8 mouse cellular contexts compared by ENCODE assay signal in the genomic region with DNA sequence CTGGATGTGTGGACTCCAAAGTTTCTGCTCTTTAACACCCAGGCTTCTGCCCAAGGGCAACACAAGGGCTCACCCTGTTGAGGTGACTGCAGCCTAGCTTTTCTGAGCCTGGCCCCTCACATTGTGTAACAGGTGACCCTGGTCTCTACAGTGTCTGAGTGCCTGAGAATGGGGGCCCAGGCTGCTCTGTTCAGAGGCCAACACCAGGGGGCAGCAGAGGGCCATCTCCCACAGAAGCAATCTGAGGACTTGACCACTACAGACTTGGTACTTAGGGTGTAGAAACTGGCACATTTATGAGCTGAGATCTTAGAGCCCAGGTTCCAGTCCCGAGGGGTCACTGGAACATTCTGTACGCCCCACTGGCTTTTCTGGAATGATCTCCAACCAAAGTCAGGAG. TPM values are rescaled to one million over a fixed set of nuclear protein-coding genes. Genes with fewer than 3 reads are reported as not detected.
DNase-seq lines count a peak whose midpoint lies in the region; ATAC-seq and TF ChIP-seq lines count a peak whose summit lies in the region.

No protein-coding gene starts in this region.

- no peak overlapping the region for H3K4me3 ChIP-seq in forebrain, embryonic 15.5 days
- no peak overlapping the region for H3K4me3 ChIP-seq in lung, postnatal 0 days (ENCODE audit: low read depth, low read length)

- no peaks in the 10 kb centered on the region for H3K9me3 ChIP-seq in forebrain, embryonic 15.5 days
- H3K9me3 ChIP-seq in lung, postnatal 0 days (ENCODE audit: low read length), result no peaks in the 10 kb centered on the region

- H3K9ac ChIP-seq in forebrain, embryonic 15.5 days (replicated peaks), result no peak overlapping the region
- no peak overlapping the region for H3K9ac ChIP-seq in lung, postnatal 0 days (replicated peaks; ENCODE audit: low read depth)

- H3K27ac ChIP-seq in forebrain, embryonic 15.5 days (replicated peaks), result no peak overlapping the region
- H3K27ac ChIP-seq in lung, postnatal 0 days (ENCODE audit: low read length), result no peak overlapping the region

- H3K4me2 ChIP-seq in forebrain, embryonic 15.5 days (replicated peaks), result no peak overlapping the region
- H3K4me2 ChIP-seq in lung, postnatal 0 days (replicated peaks; ENCODE audit: low read depth, low read length), result no peak overlapping the region

- DNase-seq in ES-CJ7 (ENCODE audit: low read depth, low spot score), result peak; percentile 65
- DNase-seq in c-Kit-positive CD71-positive TER-119-positive erythroid progenitor cells, embryonic 14.5 days (ENCODE audit: low spot score), result peak; percentile 31
- peak; percentile 57 to 82 for DNase-seq in layer of hippocampus, adult 8-10 months (ENCODE audit: low spot score in 2 of 2)
- DNase-seq in lung, postnatal 0 days (ENCODE audit: low spot score), result peak; percentile 76
- peak; percentile 91 for DNase-seq in retina, embryonic 14.5 days (ENCODE audit: low spot score)
- DNase-seq in thymus, postnatal 25 days, result peak; percentile 85

- ATAC-seq in forebrain, embryonic 15.5 days (replicated peaks), result peak; percentile 53
- peak; percentile 55 to 66; a peak in 3 of 4 replicates for ATAC-seq in hematopoietic stem cell, adult 5-6 weeks (replicated peaks in 1 of 2; ENCODE audit: insufficient read depth in 1 of 2, low FRiP score in 2 of 2, low TSS enrichment in 1 of 2, low read depth in 1 of 2, poor library complexity in 2 of 2, severe bottlenecking in 2 of 2)
- ATAC-seq in lung, postnatal 0 days, result peak; percentile 71

- 30% methylated on average over 2 of the region's 2 CpGs for WGBS in forebrain, embryonic 15.5 days
- 15% methylated on average over 2 of the region's 2 CpGs for WGBS in lung, postnatal 0 days

- TF ChIP-seq EP300 in lung, postnatal 0 days (IDR thresholded peaks at IDR 0.05), result no peak

- no peaks in the 10 kb centered on the region; the same call in 1 of the 2 replicates for H3K36me3 ChIP-seq in forebrain, embryonic 15.5 days
- no peaks in the 10 kb centered on the region for H3K36me3 ChIP-seq in lung, postnatal 0 days (ENCODE audit: insufficient read depth, low read length)

- no peaks in the 10 kb centered on the region for H3K27me3 ChIP-seq in forebrain, embryonic 15.5 days
- no peaks in the 10 kb centered on the region for H3K27me3 ChIP-seq in lung, postnatal 0 days (replicated peaks; ENCODE audit: insufficient read depth, low read length)

- TF ChIP-seq CTCF in lung, postnatal 0 days (IDR thresholded peaks at IDR 0.05), result peak; percentile 97

- H3K4me1 ChIP-seq in forebrain, embryonic 15.5 days, result peaks cover 20% of the 10 kb centered on the region
- H3K4me1 ChIP-seq in lung, postnatal 0 days (ENCODE audit: insufficient read depth, low read depth, low read length), result no peaks in the 10 kb centered on the region

RNA-seq across cellular contexts. Expression of a gene that starts 10.2 kb away (rescaled TPM):
- 2.0 and 2.3 TPM in 2 replicates for polyA plus RNA-seq in forebrain, embryonic 15.5 days (2015; fragmentation: Nextera tagmentation; extraction: Ambion mirVana)
- total RNA-seq in hematopoietic stem cell, adult 5-6 weeks (2017), result 3.4 and 6.3 TPM in 2 replicates
- 1 to 10 TPM; 2.0 to 4.5 (median 4.3) TPM for total RNA-seq in layer of hippocampus, adult 8-10 months (2022)
- polyA plus RNA-seq in lung, postnatal 0 days (2015; fragmentation: Nextera tagmentation; extraction: Ambion mirVana), result 0.30 and 0.68 TPM in 2 replicates

Comparison
In these comparisons a context has a peak if more than half of its experiments do, and no peak if none do; other contexts are left out.
1. DNase-seq: peak in every context shown above with its lines; median percentile 91 in retina, embryonic 14.5 days; 85 in thymus, postnatal 25 days; 76 in lung, postnatal 0 days; 70 in layer of hippocampus, adult 8-10 months; 65 in ES-CJ7; 31 in c-Kit-positive CD71-positive TER-119-positive erythroid progenitor cells, embryonic 14.5 days.